Mouse (Mus musculus) left cerebral cortex, adult 11 months (tissue): ENCODE measurements around the gene Gria1.

ENCODE experiments used
- DNase-seq: peaks from one replicate; pipeline ENCODE4 v3.0.0; 2022; ENCODE audit warnings: low spot score

Gria1 gene

DNA sequence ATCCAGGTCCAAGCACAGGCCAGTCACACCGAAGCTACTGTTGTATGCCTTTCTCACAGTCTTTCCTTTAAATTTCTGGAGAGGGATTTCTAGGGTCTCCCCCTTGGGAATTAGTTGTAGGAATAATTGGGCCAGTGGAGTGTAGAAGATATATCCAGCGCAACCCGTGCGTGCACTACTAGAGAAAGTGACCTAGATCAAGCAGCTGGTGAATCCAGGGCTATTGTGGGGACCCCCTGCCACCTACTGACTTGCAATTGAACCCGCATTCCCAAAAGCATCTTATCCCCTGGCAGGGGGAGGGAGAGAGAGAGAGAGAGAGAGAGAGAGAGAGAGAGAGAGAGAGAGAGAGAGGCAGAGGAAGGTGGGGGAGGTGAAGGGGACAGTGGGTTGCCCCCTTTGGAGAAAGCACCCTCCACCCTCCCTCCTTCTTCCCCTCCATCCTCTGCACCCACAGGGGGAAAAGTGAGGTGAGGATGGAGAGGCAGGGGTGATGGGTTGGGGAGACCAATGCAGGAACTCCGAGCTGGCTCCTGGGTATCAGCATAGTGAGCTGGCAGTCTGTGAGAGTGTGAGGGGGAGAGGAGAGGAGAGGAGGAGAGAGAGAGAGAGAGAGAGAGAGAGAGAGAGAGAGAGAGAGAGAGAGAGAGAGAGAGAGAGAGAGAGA, at the start of gene Gria1:
TSS of gene Gria1 (plus strand) at position 364 of the 667 bp plus-strand sequence.
- no peak for DNase-seq

DNA sequence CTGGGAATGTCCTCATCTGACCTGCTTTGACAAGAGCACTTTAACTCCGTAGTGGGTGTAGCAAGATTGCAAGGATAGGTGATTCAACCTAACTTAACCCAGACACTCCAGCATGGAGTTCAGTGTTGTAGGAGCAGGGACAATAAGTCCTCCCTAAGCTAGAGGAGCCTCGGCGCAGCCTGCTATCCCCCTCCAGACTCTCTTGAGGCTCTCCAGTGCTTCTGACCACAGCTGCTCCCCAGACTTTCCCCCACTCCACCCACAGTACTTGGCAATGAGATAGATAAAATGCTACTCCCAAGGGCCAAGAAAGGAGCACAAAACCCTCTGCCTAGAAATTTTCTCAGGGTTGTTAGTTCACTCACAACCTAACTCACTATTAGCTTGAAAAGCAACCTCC, 49.4 kb upstream of the Gria1 start:
- no peak for DNase-seq

GRCm38 (mm10) chr11:56972814-56973213, 38.4 kb upstream of the Gria1 start:
- DNase-seq = no peak

GRCm38 (mm10) chr11:56984321-56985000, 26.7 kb upstream of the Gria1 start:
- DNase-seq = no peak

DNA sequence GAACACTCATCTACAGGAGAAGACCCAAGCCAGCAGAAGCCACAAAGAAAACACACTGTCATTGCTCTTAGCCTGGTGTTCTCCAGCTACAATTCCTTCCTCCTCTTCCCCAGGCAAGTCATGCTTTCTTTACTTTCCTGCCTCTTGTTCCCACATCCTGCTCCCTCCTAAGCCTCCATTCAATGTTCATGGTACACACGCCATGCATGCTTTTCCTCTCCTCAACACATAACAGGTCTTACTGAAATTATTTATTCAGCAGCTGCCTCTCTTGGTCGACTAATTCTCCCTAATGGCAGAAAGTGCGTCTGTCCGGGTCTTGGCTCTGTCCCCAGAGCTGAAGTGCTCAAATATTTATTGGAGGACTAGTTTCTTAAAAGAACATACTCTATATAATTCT, 25.7 kb upstream of the Gria1 start:
- DNase-seq = no peak

GRCm38 (mm10) chr11:56999601-57000001, 11.6 kb upstream of the Gria1 start:
- no peak for DNase-seq

- no peak for DNase-seq
These were observed 6.6 kb upstream of the Gria1 start for GRCm38 (mm10) chr11:57004611-57005010.

- no peak for DNase-seq
These were observed 5.8 kb upstream of the Gria1 start for GRCm38 (mm10) chr11:57005341-57005740.

DNA sequence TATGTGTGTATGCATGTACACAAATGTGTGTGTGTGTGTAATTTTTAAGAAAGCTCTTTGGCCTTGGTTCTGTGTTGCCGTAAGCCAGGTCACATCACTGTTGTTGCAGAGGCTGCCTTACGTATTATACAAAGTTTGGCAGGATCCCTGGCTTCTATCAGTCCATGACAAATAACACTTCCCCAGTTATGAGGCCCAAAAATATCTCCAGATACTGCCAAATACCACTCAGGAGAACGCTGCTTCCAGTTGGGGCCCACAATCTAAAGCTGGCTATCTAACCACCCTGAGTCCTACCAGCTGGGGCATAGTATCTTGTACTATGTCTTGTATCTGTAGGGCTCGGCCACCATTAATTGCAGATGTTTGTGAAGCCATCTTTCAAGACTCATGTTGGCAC, 3.4 kb upstream of the Gria1 start:
- DNase-seq = no peak

DNA sequence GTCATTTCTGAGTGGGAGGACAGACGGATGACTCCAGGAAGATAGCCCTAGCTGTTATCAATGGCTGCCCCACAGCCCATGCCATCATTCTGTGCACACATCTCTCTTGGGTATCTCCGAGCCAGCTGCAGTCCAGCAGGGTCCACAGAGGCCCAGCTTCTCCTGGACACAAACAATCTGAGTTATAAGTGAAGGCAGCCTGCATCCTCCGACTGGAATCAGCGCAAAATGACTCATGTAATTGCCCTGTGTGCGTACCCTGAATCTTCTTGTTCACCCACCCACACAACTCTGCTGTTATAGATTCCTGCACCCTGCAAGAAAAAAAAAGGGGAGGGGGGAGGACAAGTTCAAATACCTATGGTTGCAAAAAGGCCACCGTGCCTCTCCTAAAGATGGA, 576 bp upstream of the Gria1 start:
- DNase-seq = no peak

GRCm38 (mm10) chr11:57011691-57012039, 478 bp downstream of the Gria1 start:
- DNase-seq = peak; percentile 51

- DNase-seq = no peak
These were observed 1.2 kb downstream of the Gria1 start for GRCm38 (mm10) chr11:57012287-57012921.

DNA sequence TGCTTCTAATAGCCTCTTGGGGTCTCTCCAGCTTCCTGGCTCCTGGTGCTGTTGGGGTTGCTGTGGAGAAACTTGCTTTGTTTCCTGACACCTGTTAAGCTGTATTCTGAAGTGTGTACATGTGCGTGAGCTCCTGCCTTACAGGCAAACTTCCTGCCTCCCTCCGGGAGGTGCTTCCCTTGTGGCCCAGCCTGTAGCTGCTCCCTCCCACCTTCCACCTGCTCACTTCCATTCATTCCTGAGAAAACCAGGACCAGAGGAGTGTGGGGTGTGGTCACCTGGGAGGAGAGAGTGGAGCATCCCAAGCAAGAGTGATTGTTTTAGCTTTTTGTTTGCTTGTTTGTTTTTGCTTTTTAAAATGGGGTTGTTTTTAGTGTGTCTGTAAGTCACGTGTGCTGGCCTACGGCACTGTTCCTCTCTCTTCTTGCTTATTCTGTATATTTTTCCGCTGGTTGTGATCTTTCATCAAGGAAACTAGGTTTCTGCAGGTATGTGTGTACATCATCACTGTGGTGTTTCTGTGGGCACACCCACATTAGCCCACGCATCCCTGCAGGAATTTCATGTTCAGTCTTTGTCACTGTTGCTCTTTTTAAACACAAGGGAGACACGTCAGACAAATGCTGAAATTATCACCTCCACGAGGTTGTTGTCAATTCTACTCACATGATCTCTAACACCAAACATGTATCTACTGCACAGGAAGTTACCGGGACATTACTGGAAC, 2.4 kb downstream of the Gria1 start:
- DNase-seq = no peak

DNA sequence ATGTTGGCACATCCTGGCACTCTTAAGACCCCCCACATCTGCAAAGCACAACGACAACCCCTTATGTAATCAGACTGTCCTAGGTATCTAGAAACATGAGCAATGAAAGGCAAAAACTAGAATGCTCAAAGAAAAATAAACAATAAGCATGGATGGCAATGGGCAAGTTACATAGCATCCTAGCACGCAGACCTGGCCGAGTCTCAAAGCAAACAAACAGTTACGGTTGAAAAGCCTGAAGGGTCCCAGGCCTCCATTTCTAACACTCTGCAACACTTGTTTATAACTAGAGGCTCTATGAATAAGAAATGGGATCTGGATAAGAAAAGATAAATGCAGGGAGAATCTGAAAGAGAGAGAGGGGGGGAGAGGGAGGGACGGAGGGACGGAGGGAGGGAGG, 3.2 kb downstream of the Gria1 start:
- no peak for DNase-seq

DNA sequence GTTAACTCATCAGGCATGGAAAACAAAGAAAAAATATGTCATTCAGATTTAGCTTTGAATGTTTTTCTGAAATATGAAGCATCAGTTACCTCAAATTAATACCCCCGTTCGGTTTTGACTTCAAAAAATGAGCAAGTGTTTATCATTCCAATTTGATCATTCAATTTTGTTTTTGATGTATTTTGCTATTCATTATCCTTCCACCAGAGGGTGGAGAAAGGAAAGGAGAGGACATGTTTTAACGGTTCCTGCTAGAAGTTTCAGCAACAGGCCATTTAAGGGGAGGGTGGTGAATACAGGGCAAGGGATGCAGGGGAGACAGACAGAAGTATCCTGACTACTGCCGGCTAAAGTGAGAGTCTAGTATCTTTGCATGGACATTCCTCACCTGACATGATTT, 7.3 kb downstream of the Gria1 start:
- no peak for DNase-seq

DNA sequence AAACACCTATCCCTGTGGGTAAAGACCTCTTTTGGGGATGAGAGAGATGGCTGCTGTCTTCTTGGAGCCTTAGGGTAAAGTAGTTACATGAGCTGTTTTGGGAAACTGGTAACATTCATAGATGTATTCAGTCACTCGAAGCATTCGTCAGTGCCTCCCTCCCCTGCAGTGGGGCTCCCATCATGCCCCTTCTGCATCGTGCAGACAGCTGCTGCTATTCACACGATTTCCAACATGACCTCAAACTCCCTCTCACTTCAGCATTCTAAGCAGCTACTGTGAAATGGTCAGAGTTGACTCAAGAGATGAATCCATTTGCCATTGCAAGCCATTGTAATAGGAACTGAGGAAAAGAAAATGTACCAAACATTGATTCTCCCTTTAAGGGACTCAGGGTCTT, 11.2 kb downstream of the Gria1 start:
- no peak for DNase-seq

DNA sequence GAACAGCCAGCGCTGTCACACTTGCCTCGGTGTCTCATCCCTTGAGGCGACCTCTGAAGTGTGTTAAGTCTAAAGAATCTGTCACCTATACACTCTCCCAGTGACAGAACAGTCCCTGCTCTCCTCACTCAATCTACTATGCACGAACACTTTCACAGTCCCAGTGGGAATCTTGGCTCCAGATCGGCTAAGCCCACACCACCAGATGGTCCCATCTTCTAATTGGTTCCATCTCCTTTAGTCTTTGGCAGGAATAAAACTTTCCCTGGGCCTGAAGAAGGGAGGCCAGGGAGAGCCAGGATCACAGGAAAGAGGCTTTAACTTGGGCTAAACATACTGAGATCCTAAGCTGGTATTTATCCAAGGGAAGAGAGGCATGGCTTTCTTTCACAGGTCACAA, 19.3 kb downstream of the Gria1 start:
- peak; percentile 63 for DNase-seq

DNA sequence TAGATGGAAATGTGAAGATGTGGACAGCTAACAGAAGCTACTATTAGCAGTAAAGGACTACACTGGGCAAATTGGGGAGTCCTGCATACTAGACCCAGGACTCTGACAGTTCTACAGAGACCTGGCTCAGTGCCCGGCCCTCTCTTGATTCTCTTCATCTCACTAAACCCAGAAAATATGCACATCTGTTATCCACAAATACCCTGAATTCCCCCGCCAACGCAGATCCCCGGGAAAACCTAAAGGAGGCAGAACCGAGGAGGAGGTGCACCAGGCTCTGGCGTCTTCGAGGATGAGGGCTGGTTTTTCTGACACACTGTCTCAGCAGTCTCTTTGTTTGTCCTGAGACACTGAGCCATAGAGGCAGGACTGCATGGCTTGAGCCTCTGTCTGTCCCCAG, 27.6 kb downstream of the Gria1 start:
- peak; percentile 84 for DNase-seq

DNA sequence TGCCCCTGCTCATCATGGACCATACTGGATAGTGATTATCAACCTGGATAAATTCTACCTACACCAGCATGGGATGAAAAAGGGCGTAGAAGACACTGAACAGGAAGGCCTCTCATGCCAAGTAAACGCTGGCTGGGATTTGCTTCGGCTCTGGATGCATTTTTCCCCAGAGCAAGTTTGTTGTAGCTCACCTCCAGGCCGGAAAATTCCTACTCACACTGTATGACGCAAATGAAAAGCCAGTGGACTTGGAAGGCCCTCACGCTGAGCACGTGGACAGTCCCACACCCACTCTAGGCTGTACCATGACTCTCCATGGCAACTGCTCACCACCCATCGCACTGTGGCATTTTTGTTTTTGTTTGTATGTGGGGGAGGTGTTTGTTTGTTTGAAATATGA, 28.1 kb downstream of the Gria1 start:
- DNase-seq = no peak

DNA sequence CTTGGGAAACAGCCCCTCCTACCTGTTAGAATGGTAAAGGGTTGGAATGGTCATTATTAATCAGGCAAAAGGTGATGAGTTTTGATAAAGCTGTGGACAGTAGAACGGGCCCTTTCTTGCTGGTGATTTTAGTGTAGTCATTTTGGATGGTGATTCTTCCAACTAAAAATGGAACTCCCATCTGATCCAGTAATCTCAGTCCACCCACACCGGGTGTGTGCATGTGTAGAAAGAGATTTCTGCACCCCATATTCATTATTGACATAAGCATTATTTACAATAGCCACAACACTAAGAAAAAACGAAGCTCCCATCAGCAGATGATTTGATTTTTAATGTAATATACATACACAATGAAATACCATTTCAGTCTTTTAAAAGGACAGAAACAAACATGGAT, 30.9 kb downstream of the Gria1 start:
- no peak for DNase-seq

- DNase-seq = no peak
These were observed 33.0 kb downstream of the Gria1 start for GRCm38 (mm10) chr11:57044146-57044545.

DNA sequence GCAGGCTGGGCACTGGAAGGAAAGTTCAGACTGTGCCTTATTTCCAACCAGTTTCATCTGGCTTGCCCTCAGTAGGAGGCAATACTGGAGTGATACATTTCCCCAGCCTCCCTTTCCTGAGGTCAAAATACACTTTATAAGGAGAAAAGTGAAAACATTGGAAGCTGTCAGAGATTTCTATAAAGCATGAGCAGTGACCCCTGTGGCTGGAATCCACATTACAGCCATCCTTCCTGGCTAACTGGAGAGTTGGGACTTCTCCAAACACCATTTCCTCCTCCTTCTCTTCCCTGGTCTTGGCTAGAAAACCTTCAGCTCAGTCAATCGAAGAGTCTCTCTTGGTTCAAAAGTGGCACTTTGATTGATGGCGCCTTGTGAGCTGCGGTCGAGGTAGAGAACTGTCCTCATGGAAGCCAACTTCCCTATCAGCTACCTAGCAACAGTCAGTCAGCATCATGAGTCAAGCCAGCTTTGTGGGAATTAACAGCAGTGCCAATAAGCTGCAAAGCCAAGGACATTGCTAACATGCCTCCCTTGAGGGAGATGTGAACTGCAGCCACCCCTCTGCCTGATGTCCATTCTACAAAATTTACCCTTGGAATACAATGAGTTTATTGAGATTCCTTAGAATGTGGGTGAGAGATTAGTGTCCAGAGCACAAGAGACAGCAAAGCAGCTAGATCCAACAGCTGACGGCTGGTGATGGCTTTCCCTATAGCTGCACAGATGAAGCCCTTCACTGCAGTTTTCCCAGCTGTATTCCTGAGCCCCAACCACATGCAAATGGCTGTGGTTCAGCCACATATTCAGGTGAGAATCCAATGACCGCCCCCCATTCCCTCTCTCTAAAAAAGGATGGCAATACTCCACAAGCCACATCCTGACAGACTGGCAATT, 40.7 kb downstream of the Gria1 start:
- DNase-seq = no peak
